Mouse (Mus musculus): ENCODE results near the gene Slc22a12.
A peak's percentile ranks its signal among the peaks of the same experiment; 100 is the strongest.

The Slc22a12 gene

DNA sequence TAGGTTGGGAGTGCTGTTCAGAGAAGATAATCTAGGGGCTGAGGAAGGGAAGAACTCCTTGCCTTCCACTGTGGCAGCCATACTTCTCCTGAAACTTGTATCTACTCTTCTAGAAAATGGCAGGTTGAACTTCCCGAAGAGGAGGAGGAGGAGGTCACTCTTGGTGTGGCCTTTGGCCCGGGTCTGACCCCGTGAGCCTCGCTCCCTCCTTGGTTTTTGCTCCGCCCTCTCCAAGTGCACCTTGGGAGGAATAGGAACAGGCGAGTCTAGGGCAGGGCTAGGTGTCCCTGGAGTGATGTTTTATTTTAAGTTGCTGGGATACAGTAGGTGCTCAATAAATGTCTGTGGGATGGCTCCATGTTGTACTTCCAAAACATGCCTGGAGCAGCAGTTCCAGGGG, 27.9 kb downstream of the Slc22a12 start:
- DNase-seq: no peak

DNA sequence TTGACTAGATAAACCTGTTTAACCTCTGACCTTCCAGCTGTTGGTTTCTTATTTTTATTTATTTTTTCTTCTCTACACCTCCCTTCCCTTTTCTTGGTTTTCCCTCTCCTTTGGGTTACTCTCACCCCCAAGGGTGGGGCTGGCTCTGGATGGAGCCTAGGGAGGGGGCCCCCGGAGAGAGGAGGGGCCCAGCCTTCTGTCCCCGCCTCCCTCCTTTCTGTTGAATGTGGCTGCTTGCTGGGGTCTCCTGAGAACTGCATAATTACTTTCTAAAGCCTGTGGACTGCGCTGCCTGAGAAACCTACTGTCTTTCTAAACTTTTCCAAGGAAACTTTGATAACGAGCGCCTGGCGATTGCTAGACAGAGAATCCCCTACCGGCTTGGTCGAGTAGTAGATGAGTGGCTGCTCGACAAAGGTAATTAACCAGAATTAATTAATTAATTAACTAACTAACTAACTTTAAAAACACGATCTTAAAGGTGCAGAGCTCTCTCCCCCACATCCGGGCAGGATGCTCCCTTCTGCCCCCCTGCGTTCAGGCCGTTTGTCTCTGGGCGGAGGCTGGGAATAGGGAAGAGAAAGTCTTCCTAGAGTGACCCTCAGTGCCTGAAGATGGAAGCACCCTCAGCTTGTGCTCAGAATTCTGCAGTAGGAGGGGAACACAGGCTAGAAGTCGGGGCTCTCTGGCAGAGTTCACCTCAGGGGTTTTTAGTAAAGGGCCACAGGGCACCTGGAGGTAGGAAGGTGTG, 29.3 kb downstream of the Slc22a12 start:
- DNase-seq: no peak

DNA sequence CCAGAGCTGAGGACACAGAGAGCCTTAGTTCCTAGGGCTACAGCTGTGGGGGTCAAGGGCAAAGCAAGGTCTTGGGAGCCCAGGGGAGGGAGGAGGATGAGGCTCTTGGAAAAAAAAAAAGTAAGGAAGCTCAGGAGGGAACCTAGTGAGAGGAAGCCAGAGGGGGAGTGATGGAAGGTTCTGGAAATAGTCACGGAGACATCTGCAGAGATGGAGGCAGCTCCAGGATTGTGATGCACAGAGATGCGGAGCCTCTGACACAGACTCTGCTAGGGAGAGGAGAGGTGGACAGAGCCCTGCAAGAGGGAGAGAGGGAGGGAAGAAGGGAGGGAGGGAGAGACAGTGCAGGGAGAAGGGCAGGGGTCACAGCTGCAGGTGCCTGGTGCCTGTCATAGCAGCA, 32.3 kb downstream of the Slc22a12 start:
- DNase-seq: no peak

DNA sequence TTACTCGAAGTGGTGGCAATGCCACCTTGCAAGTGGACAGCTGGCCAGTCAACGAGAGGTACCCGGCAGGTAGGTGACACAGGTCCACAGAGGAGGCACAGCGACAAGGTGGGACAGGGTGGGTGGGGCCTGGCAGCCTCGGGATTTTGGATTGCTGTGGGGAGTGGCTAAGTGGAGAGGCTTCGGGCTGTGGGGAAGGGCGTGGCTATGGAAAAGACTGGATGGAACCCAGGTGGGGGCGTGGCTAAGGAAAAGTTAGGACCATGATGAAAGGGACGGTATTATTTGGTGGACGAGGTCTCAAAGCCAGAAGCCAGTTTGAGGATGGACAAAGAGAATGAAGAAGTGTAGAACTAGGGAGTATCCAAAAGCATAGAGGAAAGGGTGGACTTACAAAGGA, 33.0 kb downstream of the Slc22a12 start:
- DNase-seq: no peak

DNA sequence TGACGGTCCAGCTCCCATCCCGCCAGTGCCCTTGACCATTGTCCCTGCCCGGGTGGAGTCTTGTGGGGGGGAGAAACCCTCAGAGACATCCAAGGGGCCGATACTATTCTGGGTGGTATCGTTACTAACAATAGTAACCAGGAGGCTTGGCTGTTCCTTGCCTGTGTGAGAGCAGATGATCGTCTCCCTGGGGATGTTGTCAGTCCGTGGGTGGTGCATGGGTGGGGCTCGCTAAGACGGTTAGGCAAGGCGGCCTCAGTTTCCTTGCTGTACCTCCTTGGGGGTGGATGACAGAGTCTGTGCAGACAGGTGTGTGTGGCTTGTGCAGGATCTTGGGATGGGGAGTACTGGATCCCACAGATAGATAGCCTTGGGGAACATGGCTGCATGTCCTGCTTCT, 35.4 kb downstream of the Slc22a12 start:
- no peak for DNase-seq

DNA sequence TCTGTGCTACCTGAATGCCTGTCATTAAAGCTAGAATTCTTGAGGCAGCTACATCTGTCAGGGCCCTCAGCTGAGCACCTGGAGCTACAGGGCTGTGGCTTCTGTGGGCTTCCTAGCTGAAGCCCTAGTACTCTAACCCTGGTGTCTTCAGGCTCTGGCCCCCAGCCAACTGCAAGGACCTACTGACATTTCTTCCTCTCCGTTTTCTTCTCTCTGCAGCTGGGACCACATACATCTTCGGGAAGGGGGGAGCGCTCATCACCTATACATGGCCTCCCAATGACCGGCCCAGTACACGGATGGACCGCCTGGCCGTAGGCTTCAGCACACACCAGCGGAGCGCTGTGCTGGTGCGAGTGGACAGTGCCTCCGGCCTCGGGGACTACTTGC, 38.2 kb downstream of the Slc22a12 start:
- no peak for DNase-seq

DNA sequence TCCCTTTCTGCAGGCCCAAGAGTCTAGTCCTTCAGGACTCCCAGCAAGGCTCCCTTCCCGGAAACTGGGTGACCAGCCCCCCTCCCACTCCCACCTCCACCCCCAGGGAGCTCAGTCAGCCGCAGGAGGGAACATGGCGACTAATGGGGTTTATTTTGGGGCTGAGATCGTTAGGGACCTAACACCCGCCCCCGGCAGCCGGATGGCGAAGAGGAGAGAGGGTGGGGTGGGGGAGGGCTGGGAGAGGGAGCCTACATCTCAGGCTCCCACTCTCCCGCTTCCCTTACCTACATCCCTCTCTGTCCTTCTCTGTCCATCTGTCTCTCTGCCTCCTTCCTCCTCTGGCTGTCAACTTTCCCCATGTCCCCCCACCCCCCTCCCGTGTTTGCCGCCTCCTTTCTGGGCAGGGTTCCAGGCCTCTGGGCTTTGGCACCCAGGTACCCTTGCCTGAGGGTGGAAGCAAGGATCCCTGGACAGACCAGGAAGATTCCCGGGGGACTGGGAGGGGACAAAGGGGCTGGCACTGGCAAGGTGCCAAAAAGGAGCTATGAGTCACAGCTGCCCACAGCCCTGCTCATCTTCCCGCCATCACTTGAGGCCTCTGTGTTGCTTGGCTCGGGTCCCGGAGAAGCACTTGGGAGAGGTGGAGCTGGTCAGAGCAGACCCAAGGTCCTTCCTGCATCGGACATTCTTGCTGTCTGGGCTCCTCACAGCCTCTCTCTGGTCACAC, 38.7 kb downstream of the Slc22a12 start:
- DNase-seq: peak in 1 of 2 experiments; percentile 25

DNA sequence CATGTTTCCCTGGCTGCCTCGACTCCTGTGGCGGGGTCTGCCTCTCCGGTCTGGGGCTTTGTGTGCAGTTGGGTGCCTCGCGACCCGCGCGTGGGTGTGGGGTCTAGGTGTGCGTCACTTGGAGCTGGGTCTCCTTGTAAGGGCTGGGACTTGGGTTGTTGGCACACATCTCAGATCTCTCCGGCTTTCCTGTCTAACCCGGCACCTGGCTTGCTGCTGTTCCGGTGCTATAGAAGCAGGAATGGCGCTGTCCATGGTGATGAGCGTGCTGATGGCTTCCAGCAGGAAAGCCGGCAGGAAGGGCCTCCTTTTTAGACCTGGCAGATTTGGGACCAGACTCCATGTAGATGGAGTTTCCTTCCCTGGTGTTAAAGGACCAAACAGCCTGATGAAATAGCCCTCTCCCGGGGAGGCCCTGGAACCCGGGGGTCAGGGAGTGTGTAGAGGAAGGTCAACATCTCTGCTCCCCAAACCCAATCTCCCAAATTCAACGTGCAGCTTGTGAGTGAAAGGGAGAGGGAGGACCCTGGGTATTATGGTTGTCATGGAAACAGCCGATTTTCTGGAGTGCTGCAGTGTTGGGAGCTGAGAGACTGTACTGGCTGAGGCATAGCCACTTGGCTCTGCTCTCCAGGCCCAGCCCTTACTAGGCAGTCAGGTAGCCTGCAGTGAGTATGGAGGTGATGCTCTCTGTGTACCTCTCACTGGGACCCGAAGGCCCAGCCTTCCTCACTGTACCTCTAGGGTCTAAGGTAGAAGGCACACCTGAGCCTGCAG, 40.1 kb downstream of the Slc22a12 start:
- DNase-seq: peak; percentile 80 to 84

DNA sequence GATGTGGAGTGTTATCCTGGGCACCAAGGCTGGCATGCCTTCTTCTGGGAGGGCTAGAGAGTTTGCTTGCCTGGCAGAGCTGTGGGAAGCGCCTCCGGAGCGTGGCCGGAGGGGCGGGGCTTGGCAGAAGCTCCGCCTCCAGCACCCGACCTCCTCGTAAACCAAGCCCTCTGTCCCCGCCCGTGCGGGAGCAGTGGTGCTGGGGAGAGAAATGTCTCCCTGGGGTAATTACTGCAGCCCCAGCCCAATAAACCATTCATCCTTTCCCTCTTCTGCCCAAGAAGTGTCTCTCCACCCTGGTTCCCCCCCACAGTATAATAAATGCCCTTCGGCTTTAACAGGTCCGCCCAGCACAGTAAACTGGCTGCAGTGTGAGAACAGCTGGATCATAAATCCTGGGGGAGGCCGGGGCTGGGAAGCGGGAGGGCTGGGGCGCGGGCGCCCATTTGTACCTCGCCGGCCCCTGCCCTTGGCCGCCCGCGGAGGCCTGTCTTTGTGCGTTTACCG, 40.7 kb downstream of the Slc22a12 start:
- DNase-seq: peak; percentile 62 to 71

DNA sequence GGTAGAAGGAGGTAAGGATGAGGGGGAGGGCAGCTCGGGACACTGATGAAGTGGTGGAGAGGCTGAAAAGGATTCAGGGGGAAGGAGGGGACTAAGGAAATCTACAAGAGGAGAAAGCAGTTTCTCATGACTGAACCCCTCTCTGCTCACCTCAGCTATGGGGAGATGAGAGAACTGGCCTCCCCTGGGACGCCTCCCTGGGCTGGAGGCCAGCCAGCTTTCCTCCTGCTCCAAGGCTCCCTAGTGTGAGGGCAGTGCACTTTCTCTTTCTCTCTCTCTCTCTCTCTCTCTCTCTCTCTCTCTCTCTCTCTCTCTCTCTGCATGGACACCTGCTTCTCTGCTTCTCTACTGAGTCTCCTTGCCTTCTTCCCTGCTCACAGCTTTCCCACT, 42.2 kb downstream of the Slc22a12 start:
- DNase-seq: no peak

DNA sequence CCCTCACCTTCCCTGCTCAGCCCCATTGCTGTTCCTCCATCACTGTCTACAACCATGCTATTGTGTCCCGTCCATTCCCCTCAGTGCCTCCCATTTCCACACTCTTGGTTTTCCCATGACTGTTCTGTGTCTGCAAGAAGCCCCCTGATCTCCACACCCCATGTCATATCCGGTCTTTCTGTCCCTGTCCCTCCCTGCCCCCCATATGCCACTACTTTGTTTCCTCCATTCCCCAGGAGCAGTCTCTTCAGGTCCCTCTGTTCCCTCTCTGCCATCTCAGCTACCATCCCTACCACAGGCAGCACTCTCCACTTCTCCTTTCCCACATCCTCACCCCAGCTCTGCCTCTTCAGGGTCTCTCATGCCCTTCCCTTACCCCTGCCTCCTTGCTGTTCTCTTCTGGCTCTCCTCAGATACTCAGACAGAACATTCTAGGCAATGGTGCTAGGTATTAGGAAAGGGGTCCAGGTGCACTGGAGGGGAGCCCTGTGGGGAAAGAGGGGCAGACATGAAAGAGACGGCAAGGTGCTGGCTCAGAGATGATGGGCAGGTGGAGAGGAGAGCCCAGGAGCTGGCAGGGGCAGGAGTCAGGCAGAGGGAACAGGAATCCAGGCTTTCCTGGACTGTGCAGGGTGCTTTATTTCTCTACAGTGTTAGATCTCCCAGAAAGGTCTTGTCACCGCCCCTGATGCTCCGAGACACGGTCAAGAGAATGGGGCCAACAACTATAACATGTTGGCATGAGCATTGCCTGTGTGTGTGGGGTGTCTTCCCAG, 42.8 kb downstream of the Slc22a12 start:
- no peak for DNase-seq

DNA sequence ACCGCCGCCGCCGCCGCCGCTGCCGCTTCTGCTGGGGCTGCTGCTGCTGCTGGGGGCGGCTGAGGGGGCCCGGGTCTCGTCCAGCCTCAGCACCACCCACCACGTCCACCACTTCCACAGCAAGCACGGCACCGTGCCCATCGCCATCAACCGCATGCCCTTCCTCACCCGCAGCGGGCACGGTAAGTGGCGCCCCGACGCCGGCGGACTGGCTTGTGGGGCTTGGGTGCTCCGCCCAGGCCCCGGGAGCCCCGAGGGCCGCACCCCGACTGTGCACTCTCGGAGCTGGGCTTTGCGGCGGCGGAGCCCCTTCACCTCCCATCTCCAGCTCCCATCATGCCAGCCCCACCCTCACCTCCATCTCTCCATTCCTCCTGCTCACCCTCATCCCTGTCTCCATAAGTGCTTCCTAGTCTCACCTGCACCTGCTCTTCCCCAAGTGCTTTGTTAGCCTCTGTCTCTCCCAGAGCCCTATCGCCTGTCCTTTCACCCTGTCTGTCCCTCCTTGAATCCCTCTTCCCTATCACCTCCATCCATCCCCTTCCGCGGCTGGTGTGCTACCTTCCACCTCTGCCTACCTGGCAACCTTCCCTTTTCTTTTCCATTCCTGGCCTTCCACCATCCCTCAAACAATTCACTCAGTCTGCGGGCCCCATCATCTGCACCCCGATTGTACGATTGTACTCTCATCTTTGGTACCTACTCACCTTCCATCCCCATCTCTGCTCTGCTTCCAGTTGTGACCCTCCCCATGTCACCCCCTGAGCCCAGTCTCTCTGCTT, 44.3 kb downstream of the Slc22a12 start:
- no peak for DNase-seq

DNA sequence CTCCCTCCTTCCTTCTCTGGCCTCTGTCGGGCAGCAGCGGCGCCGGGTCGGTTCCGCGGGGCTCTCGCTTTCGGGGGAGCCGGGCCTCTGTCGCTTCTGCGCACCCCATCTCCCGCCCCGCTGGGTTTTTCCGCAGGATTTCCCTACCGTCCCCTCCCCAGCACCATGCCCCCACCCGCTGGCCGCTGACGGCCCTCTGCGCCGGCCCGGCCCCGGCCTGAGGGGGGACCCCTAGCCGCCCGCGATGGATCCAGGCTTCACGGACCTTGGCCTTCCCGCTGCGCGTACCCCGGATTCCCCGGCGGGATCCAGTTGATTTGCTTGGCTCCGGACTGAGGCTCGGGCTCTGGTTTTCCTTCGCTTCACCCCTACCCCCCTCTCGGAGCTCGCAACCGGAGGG, 45.0 kb downstream of the Slc22a12 start:
- no peak for DNase-seq

DNA sequence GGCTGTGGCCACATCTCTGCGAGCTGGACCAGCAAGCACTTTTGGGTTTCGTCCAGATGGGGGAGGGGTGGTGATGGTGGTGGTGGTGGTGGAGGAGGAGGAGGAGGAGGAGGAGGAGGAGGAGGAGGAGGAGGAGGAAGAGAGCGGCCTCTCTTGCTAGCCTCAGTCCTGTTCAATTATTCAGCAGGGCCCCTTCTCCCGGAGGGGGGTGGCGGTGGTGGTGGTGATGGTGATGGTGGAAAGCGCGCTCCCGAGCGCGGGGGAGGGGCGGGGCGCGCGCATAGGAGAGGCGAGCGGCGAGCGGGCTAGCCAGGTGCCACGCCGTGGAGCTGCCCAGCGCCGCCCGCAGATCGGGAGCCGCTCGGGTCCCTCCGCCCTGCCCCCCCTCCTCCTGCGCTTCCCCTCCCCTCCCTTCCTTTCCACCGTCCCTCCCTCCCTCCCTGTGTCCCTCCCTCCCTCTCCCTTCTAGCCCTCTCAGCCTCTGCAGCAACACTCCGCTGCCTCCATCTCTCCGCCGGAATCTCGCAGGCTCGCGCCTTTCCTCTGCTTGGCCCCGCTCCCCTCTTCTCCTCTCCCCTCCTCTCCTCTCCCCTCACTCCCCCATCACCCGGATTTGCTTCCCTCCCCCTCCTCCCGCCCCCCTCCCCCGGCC, 45.6 kb downstream of the Slc22a12 start:
- DNase-seq: peak in 1 of 2 experiments; percentile 38

DNA sequence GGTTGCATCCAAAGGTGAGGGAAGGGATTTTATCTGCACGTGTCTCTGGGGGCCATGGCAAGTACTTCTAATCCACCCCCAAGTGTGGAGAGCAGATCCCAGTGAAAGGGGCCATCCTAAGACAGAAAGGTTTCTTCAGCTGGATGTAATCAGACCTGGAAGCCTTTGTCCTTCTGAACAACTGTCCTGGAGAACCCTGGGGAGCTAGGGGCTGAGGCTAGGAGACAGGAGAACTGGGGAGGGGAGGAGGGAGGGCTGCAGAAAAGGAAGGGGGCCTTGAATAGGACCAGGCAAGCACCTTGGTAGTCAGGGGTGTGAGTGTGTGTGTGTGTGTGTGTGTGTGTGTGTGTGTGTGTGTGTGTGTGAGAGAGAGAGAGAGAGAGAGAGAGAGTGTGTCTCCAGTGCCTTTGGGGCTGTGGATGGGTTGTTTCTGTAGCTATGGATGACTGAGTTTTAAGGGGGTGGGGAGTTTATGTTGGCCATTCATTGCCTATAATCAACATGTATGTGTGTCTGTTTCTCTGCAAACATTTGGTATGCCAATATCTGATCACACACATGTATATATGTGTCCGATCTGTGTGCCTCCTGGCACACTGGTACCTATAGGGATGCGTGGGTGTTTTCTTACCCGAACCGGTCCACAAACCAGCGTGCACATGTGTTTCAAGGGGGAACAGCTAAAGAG, 46.2 kb downstream of the Slc22a12 start:
- no peak for DNase-seq

DNA sequence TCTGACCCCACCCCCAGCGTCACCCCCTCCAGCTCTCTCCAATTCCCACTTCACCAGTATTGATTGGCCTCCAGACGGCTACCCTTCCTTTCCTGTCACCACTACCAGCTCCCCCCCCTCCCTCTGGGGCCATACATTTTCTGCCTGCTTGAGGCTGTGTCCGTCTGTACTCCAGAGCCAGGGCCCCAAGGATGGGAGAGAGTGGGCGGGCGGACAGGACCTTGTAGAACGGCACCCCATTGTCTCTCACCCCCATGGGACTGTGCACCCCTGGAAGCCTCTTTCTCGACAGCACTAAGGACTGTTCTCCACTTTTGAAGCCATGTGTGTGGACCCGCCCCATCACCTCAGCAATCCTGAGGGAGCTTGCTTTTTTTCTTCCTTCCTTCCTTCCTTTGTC, 47.1 kb downstream of the Slc22a12 start:
- DNase-seq: no peak

DNA sequence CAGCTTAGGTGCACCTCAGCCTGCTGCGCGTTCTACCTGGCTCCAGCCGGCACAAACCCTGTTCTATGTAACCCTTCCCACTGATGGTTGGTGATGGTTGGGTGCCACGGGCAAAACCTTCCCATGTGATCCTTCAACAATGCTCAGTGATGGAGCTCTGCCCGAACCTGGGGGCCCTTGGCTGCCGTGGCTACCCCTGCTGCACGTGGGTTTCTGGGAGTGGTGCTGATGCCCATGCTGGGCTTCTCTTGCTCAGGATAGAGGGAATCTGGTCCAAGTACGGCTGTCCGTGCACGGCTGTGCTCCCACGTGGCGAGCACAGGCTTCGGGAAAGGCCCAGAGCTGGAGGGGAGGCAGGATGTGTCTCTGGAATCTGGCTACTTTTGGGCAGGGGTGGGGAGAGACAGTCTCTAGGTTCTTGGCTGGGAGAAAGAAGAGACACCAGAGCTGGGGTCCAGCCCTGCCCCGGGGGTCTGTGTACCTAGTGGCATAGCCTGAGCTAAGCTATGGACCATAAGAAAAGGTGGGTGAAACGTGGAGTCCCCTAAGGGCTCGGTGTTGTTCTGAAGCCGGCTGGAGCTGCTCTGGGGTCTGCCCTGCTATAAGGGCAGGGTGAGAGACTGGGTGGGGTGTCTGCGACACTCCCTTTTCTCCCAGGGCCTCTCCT, 48.2 kb downstream of the Slc22a12 start:
- DNase-seq: no peak

DNA sequence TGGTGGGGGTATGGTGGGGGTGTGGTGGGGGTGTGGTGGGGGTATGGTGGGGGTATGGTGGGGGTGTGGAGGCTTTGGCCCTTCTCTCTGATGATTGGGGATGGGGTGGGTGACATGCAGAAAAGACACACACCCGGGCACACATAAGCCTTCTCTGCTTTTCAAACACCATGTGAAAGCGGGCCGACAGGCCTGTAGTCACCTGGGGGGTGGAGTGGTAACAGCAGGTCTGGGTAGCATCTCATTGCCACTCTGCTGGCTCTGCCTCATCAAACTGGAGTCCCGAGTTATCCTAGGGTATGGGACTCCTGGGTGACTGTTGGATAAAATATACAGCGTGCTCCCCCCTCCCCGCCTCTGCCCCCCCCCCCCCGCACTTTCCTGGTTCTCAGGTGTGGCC, 48.8 kb downstream of the Slc22a12 start:
- DNase-seq: no peak

DNA sequence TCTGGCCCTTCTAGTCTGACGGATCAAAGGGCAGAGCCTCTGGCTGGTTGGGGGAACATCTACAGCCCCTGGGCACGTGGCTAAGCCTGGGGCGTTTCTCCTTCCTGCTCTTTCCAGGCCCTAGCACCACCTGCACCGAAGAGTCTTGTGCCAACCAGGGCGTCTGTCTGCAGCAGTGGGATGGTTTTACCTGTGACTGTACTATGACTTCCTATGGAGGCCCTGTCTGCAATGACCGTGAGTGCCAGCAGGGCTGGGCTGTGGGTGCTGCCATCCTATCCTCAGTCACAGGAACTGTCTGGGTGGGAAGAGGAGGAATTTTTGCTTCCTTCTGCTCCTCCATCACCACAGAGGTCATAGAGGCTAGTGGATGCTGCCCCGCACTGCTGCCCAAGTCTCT, 49.6 kb downstream of the Slc22a12 start:
- no peak for DNase-seq

DNA sequence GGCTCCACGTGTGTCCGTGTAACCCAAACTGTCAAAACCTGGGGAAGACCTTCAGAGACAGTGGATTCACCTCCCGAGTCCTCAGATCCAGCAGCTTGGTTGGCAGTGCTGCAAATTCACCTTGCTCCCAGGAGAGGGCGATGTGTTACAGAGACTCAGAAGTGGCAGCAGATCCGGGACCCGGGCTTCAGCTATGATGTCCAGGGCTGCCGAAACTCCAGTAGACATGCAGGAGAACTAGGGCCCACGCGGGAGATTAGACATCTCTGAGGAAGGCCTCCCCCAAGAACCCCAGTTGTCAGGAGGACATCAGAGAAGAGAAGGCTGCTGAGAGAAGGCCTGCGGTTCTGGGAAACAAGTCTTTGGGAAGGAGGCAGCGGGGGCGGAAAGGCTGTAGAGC, 50.7 kb downstream of the Slc22a12 start:
- peak; percentile 77 to 80 for DNase-seq

Data from kidney, postnatal 25 days (tissue).